24 mouse cellular contexts compared by ENCODE assay signal in genomic region chr17:25408302-25408999, GRCm38 (mm10). TPM values are rescaled to one million over a fixed set of nuclear protein-coding genes. Genes with fewer than 3 reads are reported as not detected.
DNase-seq lines count a peak whose midpoint lies in the region; ATAC-seq lines count a peak whose summit lies in the region.
"Had no signal": no experiment of that assay in that cellular context is flagged by ENCODE, and none has a peak within 500 bp of the region (broad histone marks: within the 10 kb centered on the region; RNA-seq: fewer than 3 reads in every experiment).

No protein-coding gene starts in this region.

- no peak overlapping the region for H3K4me3 ChIP-seq in heart, embryonic 11.5 days (ENCODE audit: low read depth, low read length)
- H3K4me3 ChIP-seq in heart, embryonic 15.5 days, result no peak overlapping the region
- H3K4me3 ChIP-seq: embryonic facial prominence, embryonic 12.5 days; forebrain, embryonic 15.5 days; hindbrain, embryonic 15.5 days; kidney, embryonic 15.5 days had no signal

- peaks cover 74% of the 10 kb centered on the region for H3K4me1 ChIP-seq in heart, embryonic 11.5 days (ENCODE audit: control insufficient read depth, insufficient read depth, low read length)
- H3K4me1 ChIP-seq in heart, embryonic 15.5 days (replicated peaks), result peaks cover 68% of the 10 kb centered on the region

- H3K27ac ChIP-seq in heart, embryonic 11.5 days (ENCODE audit: low read depth, low read length), result peak overlapping the region; percentile 50; the same call in 1 of the 2 replicates
- H3K27ac ChIP-seq in heart, embryonic 15.5 days, result peak overlapping the region; percentile 45; the same call in 1 of the 2 replicates
- H3K27ac ChIP-seq: embryonic facial prominence, embryonic 12.5 days; kidney, embryonic 15.5 days had no signal

- WGBS in heart, embryonic 11.5 days (ENCODE audit: insufficient replicate concordance), result 68% methylated on average over 7 of the region's 7 CpGs
- WGBS in heart, embryonic 15.5 days, result 67% methylated on average over 7 of the region's 7 CpGs

- H3K4me2 ChIP-seq in heart, embryonic 11.5 days, result no peak overlapping the region
- H3K4me2 ChIP-seq in heart, embryonic 15.5 days, result no peak overlapping the region
- H3K4me2 ChIP-seq: embryonic facial prominence, embryonic 12.5 days; forebrain, embryonic 15.5 days; kidney, embryonic 15.5 days had no signal

- no peak overlapping the region for H3K9ac ChIP-seq in heart, embryonic 11.5 days (ENCODE audit: low read depth, low read length)
- no peak overlapping the region for H3K9ac ChIP-seq in heart, embryonic 15.5 days
- H3K9ac ChIP-seq: embryonic facial prominence, embryonic 12.5 days; forebrain, embryonic 15.5 days; kidney, embryonic 15.5 days had no signal

- no peaks in the 10 kb centered on the region for H3K9me3 ChIP-seq in heart, embryonic 11.5 days (replicated peaks; ENCODE audit: control insufficient read depth, low read length)
- H3K9me3 ChIP-seq in heart, embryonic 15.5 days (replicated peaks), result no peaks in the 10 kb centered on the region
- H3K9me3 ChIP-seq: embryonic facial prominence, embryonic 12.5 days; forebrain, embryonic 15.5 days; hindbrain, embryonic 15.5 days; kidney, embryonic 15.5 days had no signal

- DNase-seq in adrenal gland, postnatal 14 days, result peak; percentile 52
- no peak for DNase-seq in adrenal gland, postnatal 4 days (ENCODE audit: low spot score in 2 of 2)
- DNase-seq in heart, adult 18-20 months, result no peak
- DNase-seq in heart, adult 11 months, result no peak
- DNase-seq: cerebellum, adult 11-12 months; cerebellum, adult 9-10 months; cerebellum, postnatal 25 days; gastrocnemius, postnatal 14 days; heart, postnatal 36 days; kidney, adult 2 months had no signal

- H3K27me3 ChIP-seq in heart, embryonic 11.5 days (ENCODE audit: control insufficient read depth, insufficient read depth, low read length), result no peaks in the 10 kb centered on the region
- H3K27me3 ChIP-seq in heart, embryonic 15.5 days, result no peaks in the 10 kb centered on the region
- H3K27me3 ChIP-seq: embryonic facial prominence, embryonic 12.5 days; hindbrain, embryonic 15.5 days; kidney, embryonic 15.5 days; Patski had no signal

- ATAC-seq in heart, embryonic 11.5 days (replicated peaks; ENCODE audit: insufficient number of reproducible peaks, low FRiP score, low TSS enrichment), result no peak
- no peak for ATAC-seq in heart, embryonic 15.5 days (replicated peaks; ENCODE audit: insufficient number of reproducible peaks, insufficient read depth, low FRiP score, low read depth)
- ATAC-seq: activated CD4-positive, CD25-positive, alpha-beta regulatory T cell, adult 4 months; forebrain, embryonic 15.5 days; intestine, embryonic 16.5 days; Patski had no signal

- H3K36me3 ChIP-seq in heart, embryonic 11.5 days (ENCODE audit: control insufficient read depth, insufficient read depth, low read length), result no peaks in the 10 kb centered on the region
- no peaks in the 10 kb centered on the region for H3K36me3 ChIP-seq in heart, embryonic 15.5 days
- H3K36me3 ChIP-seq: embryonic facial prominence, embryonic 12.5 days; forebrain, embryonic 15.5 days; hindbrain, embryonic 15.5 days; kidney, embryonic 15.5 days had no signal

RNA-seq across cellular contexts. Expression of gene Cacna1h, which starts 25.1 kb away (rescaled TPM):
- 38.4 and 45.4 TPM in 2 replicates for total RNA-seq in adrenal gland, postnatal 14 days (2021)
- 10 to 100 TPM; 64.1 to 65.3 TPM for total RNA-seq in adrenal gland, postnatal 4 days (2021)
- 10.3 and 10.6 TPM in 2 replicates for polyA plus RNA-seq in heart, embryonic 11.5 days (2014; fragmentation: Nextera tagmentation; extraction: Ambion mirVana)
- 1 to 10 TPM; 6.1 to 6.7 TPM for total RNA-seq in heart, adult 18-20 months (2021)
- polyA plus RNA-seq in heart, embryonic 15.5 days (2015; fragmentation: Nextera tagmentation; extraction: Ambion mirVana), result 5.5 and 6.5 TPM in 2 replicates
- polyA plus RNA-seq: activated CD4-positive, CD25-positive, alpha-beta regulatory T cell, adult 4 months had no signal

RNA-seq across cellular contexts. Expression of gene Tpsg1, which starts 39.4 kb away (rescaled TPM):
- total RNA-seq in adrenal gland, postnatal 14 days (2021), result not detected in 2 replicates
- under 1 TPM in 1 of 2 experiments, not detected in 1; 0.56 TPM for total RNA-seq in adrenal gland, postnatal 4 days (2021)
- polyA plus RNA-seq in heart, embryonic 11.5 days (2014; fragmentation: Nextera tagmentation; extraction: Ambion mirVana), result 0.69 and 1.6 TPM in 2 replicates
- not detected for total RNA-seq in heart, adult 18-20 months (2021)
- polyA plus RNA-seq in heart, embryonic 15.5 days (2015; fragmentation: Nextera tagmentation; extraction: Ambion mirVana), result 0.20 and 0.89 TPM in 2 replicates
- total RNA-seq: CH12.LX; gastrocnemius, postnatal 14 days had no signal
- polyA plus RNA-seq: activated CD4-positive, CD25-positive, alpha-beta regulatory T cell, adult 4 months; cortical plate, adult 2 months; forebrain, embryonic 11.5 days; gonadal fat pad, adult 2 months; kidney, adult 2 months; Patski had no signal

RNA-seq across cellular contexts. Expression of gene Tpsb2, which starts 42.3 kb away (rescaled TPM):
- total RNA-seq in adrenal gland, postnatal 14 days (2021), result 5.3 and 6.6 TPM in 2 replicates
- 10 to 100 TPM; 10.3 to 19.6 TPM for total RNA-seq in adrenal gland, postnatal 4 days (2021)
- polyA plus RNA-seq in heart, embryonic 11.5 days (2014; fragmentation: Nextera tagmentation; extraction: Ambion mirVana), result not detected in 2 replicates
- total RNA-seq in heart, adult 18-20 months (2021), result 1 to 10 TPM; 2.0 to 2.6 TPM
- polyA plus RNA-seq in heart, embryonic 15.5 days (2015; fragmentation: Nextera tagmentation; extraction: Ambion mirVana), result 8.5 and 9.4 TPM in 2 replicates
- total RNA-seq: CH12.LX had no signal
- polyA plus RNA-seq: activated CD4-positive, CD25-positive, alpha-beta regulatory T cell, adult 4 months; embryonic facial prominence, embryonic 12.5 days; forebrain, embryonic 11.5 days; forebrain, embryonic 15.5 days; hindbrain, embryonic 11.5 days; Patski had no signal

RNA-seq across cellular contexts. Expression of gene Tekt4, which starts 46.0 kb away (rescaled TPM):
- total RNA-seq in adrenal gland, postnatal 14 days (2021), result not detected in 2 replicates
- total RNA-seq in adrenal gland, postnatal 4 days (2021), result not detected
- polyA plus RNA-seq in heart, embryonic 11.5 days (2014; fragmentation: Nextera tagmentation; extraction: Ambion mirVana), result 0.97 and 1.2 TPM in 2 replicates
- total RNA-seq in heart, adult 18-20 months (2021), result under 1 TPM in 1 of 2 experiments, not detected in 1; 0.67 TPM
- 0.41 and 0.45 TPM in 2 replicates for polyA plus RNA-seq in heart, embryonic 15.5 days (2015; fragmentation: Nextera tagmentation; extraction: Ambion mirVana)
- total RNA-seq: CH12.LX; gastrocnemius, postnatal 14 days had no signal
- polyA plus RNA-seq: activated CD4-positive, CD25-positive, alpha-beta regulatory T cell, adult 4 months; intestine, embryonic 16.5 days; kidney, embryonic 15.5 days; Patski had no signal
